Mouse (Mus musculus) forebrain, embryonic 14.5 days (tissue): ENCODE data around the gene Scrt2. TPM values are rescaled to one million over a fixed set of nuclear protein-coding genes. Genes with fewer than 3 reads are reported as not detected.

Source experiments
- ATAC-seq: fragments of 200-750 bp; cut with Nextera tagmentation; 2 replicates; pipeline ENCODE4 v1.8.0; 2017; ENCODE audit warnings: mild to moderate bottlenecking, moderate library complexity
- DNase-seq: peaks from one replicate; pipeline ENCODE4 v3.0.0-alpha.2; 2015; ENCODE audit warnings: low spot score
- H3K27ac ChIP-seq: fragments of 300-500 bp; sonication (generic); 2 replicates; pipeline ENCODE4 v1.5.1; 2014; ENCODE audit warnings: low read depth, mild to moderate bottlenecking, control low read depth, low read length, moderate library complexity
- H3K27me3 ChIP-seq: fragments of 300-500 bp; sonication (generic); replicated peaks from 2 replicates; pipeline ENCODE4 v1.6.1; 2014; ENCODE audit warnings: low read length, control low read depth, mixed read lengths; ENCODE audit not compliant: control insufficient read depth, insufficient read depth
- H3K36me3 ChIP-seq: fragments of 300-500 bp; sonication (generic); 2 replicates; pipeline ENCODE4 v1.6.1; 2014; ENCODE audit warnings: low read length, control low read depth; ENCODE audit not compliant: control insufficient read depth, insufficient read depth
- H3K4me1 ChIP-seq: fragments of 300-500 bp; sonication (generic); 2 replicates; pipeline ENCODE4 v1.6.1; 2014; ENCODE audit warnings: antibody characterized with exemption, low read length, control low read depth; ENCODE audit not compliant: control insufficient read depth, insufficient read depth
- H3K4me2 ChIP-seq: fragments of 300-500 bp; sonication (generic); 2 replicates; pipeline ENCODE4 v1.6.1; 2014; ENCODE audit warnings: mild to moderate bottlenecking, control low read depth, low read length
- H3K4me3 ChIP-seq: fragments of 300-500 bp; sonication (generic); 2 replicates; pipeline ENCODE4 v1.5.1; 2014; ENCODE audit warnings: low read depth, low read length, control low read depth
- H3K9ac ChIP-seq: fragments of 300-500 bp; sonication (generic); 2 replicates; pipeline ENCODE4 v1.6.1; 2014; ENCODE audit warnings: mild to moderate bottlenecking, low read length, control low read depth, moderate library complexity
- H3K9me3 ChIP-seq: fragments of 300-500 bp; sonication (generic); replicated peaks from 2 replicates; pipeline ENCODE4 v1.6.1; 2016; ENCODE audit warnings: low read length, control low read depth, mixed read lengths; ENCODE audit not compliant: control insufficient read depth
- WGBS: fragments of 180-500 bp; shearing (Covaris S2); extraction: QIAGEN DNeasy Blood & Tissue Kit; methylation state at CpG from one replicate; pipeline ENCODE4 v1.1.7; 2014; 5-methylcytosine and 5-hydroxymethylcytosine counted together
- polyA plus RNA-seq: library from polyadenylated mRNA; unstranded; fragments of >200 nt; fragmentation: Nextera tagmentation; extraction: Ambion mirVana; gene quantifications from 2 replicates; pipeline ENCODE4 v1.2.1, GENCODE M21; 2014

Gene Scrt2
- polyA plus RNA-seq, 1 experiment from 2014 or later: 16.1 TPM

DNA sequence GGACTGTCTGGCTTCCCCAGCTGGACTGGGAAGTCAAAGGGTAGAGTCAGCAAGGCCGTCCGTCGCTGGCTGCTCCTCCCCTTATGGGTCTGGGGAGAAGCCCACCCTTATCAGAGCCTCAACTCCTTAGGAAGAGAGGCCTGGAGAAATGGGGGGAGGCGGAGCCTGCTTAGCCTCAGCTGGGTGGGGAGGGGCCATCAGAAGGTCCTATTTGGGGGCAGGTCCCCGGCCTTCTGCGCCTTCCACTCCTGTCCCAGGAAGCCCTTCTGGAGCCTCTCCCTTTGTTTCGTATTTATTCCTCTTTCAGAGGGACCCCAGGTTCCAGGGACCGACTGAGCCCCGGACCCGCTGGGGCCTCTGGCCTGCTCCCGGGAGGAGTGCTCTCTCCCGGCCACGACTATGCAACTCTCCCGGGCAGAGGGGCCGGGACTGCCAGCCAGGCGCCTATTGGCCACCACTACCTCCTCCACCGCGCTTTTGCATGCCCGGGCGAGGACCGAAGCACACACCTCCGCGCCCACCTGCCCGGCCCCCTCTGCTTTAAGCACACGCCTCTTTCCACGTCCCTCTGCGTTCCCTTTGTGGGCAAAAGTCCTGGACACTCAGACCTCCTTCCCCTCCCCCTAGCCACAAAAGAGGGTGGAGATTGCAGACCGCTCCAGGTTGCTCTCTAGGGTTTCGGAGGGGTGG, 13.7 kb downstream of the Scrt2 start:
- peak overlapping the region; percentile 21; the same call in 1 of the 2 replicates for H3K9ac ChIP-seq
- peak overlapping the region; percentile 41; the same call in 1 of the 2 replicates for H3K27ac ChIP-seq
- no peak overlapping the region for H3K4me3 ChIP-seq
- H3K27me3 ChIP-seq: peaks cover 15% of the 10 kb centered on the region
- H3K4me2 ChIP-seq: 0 out of 2 replicates have a peak overlapping the region, but pooled peaks have one; percentile 14
- DNase-seq: no peak
- peaks cover 25% of the 10 kb centered on the region for H3K4me1 ChIP-seq
- H3K36me3 ChIP-seq: peaks cover 25% of the 10 kb centered on the region
- peak; percentile 9; the same call in 1 of the 2 replicates for ATAC-seq
- H3K9me3 ChIP-seq: no peaks in the 10 kb centered on the region
- 8% methylated on average over 29 of the region's 29 CpGs for WGBS

DNA sequence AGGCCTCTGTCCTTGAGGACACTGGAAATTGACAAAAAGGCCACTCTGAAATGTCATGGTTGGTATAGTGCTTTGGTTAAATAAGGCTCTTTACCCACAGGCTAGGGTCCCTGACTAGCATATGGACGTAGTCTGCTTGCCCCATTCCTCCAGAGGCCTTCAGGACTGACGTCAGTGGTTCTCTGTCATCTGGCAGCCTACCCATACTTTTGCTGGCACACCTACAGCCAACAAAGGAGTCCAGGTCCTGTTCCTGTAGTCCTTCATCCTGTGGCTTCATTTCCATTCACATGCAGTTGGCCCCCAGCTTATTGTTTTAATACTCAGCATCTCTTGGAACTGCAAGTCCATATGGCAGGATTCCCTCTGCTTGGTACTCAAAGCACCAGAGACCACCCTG, 15.6 kb downstream of the Scrt2 start:
- Histone ChIP-seq H3K4me1 (peaks cover 21% of the 10 kb centered on the region), H3K4me2 (no peak overlapping the region), H3K9ac (no peak overlapping the region), H3K9me3 (no peaks in the 10 kb centered on the region), H3K27ac (no peak overlapping the region), H3K36me3 (peaks cover 12% of the 10 kb centered on the region), H3K4me3 (no peak overlapping the region), H3K27me3 (peaks cover 15% of the 10 kb centered on the region)
- ATAC-seq: no peak
- 77% methylated on average over 2 of the region's 2 CpGs for WGBS
- no peak for DNase-seq

DNA sequence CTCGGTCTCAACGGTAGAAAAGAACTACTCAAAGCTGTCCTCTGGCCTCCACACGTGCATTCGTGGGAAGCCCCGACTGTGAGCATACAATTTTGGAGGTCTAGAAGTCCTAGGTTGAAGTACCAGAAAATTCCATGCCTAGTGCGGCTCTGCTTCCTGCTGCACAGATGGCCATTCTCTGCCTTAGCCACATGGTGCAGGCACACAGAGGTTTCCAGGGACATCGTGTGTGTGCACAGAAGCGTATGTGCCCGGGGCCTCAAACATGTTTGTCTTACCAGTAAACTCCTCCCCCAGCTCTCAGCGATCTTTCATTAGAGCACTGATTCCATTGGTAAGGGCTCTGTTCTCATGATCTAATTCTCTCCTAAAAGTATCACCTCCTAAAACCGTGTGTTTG, 16.6 kb downstream of the Scrt2 start:
- Histone ChIP-seq H3K9me3 (no peaks in the 10 kb centered on the region), H3K4me2 (no peak overlapping the region), H3K36me3 (peaks cover 12% of the 10 kb centered on the region), H3K9ac (no peak overlapping the region), H3K4me1 (peaks cover 18% of the 10 kb centered on the region), H3K27me3 (peaks cover 12% of the 10 kb centered on the region), H3K27ac (no peak overlapping the region), H3K4me3 (no peak overlapping the region)
- 74% methylated on average over 11 of the region's 11 CpGs for WGBS
- DNase-seq (no peak), ATAC-seq (no peak)

DNA sequence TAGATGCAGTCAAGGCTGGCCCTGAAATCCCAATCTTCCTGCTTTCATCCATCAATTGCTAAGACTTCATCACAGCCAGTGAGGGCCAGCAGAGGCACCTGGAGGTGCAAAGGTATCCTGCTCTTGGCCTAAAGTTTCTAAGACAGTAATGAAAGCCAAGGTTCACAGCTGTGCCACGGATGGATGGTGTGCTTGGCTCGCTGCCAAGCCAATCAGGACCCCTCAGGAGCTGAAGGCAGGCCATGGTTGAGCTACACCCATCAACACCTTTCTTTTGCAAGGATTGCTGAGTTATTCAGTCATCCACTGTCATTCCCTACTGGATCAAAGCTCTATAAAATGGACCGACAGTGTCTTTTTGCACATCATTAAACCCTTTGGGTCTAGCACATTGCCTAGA, 18.2 kb downstream of the Scrt2 start:
- 27% methylated on average over 3 of the region's 3 CpGs for WGBS
- H3K27ac ChIP-seq: no peak overlapping the region
- no peaks in the 10 kb centered on the region for H3K9me3 ChIP-seq
- no peak overlapping the region for H3K4me3 ChIP-seq
- no peaks in the 10 kb centered on the region for H3K27me3 ChIP-seq
- ATAC-seq: no peak
- no peak overlapping the region for H3K9ac ChIP-seq
- no peak overlapping the region for H3K4me2 ChIP-seq
- H3K36me3 ChIP-seq: peaks cover under 1% of the 10 kb centered on the region; the same call in 1 of the 2 replicates
- DNase-seq: no peak
- peaks cover 9% of the 10 kb centered on the region; the same call in 1 of the 2 replicates for H3K4me1 ChIP-seq

DNA sequence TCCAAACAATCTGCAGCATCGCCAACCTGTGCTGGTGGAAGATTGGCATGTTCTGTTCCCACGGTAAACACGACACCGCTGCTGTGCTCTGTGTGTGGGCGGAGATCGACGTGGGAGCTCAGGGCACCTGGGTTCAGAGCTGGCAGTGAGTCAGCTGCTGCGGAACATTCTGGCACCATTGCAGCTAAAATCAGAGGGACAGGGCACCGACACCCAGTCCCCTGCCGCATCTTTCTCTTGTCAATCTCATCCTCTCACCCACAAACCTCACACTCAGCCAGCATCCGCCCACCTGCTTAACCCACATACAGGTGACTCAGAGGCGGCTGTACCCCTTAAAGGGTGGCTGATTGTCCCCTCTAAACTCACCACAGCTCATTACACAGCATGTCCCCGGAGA, 20.4 kb downstream of the Scrt2 start:
- no peak overlapping the region for H3K4me2 ChIP-seq
- no peak overlapping the region for H3K9ac ChIP-seq
- H3K4me1 ChIP-seq: peaks cover 10% of the 10 kb centered on the region; the same call in 1 of the 2 replicates
- H3K27me3 ChIP-seq: no peaks in the 10 kb centered on the region
- 72% methylated on average over 13 of the region's 13 CpGs for WGBS
- ATAC-seq: no peak
- H3K27ac ChIP-seq: no peak overlapping the region
- no peaks in the 10 kb centered on the region for H3K9me3 ChIP-seq
- no peak overlapping the region for H3K4me3 ChIP-seq
- DNase-seq: no peak
- H3K36me3 ChIP-seq: no peaks in the 10 kb centered on the region

- Histone ChIP-seq H3K36me3 (no peaks in the 10 kb centered on the region), H3K27ac (no peak overlapping the region)
- DNase-seq: no peak
Measured at GRCm38 (mm10) chr2:152102369-152102768, 21.0 kb downstream of the Scrt2 start.

GRCm38 (mm10) chr2:152104711-152105317, 23.5 kb downstream of the Scrt2 start:
- Histone ChIP-seq H3K27me3 (no peaks in the 10 kb centered on the region), H3K4me2 (peak overlapping the region; percentile 72), H3K27ac (no peak overlapping the region), H3K9ac (peak overlapping the region; percentile 86), H3K4me1 (peaks cover 7% of the 10 kb centered on the region; the same call in 1 of the 2 replicates), H3K36me3 (no peaks in the 10 kb centered on the region), H3K4me3 (peak overlapping the region; percentile 64), H3K9me3 (no peaks in the 10 kb centered on the region)
- WGBS: 21% methylated on average over 17 of the region's 17 CpGs
- DNase-seq: no peak
- peak; percentile 37 for ATAC-seq

More at GRCm38 (mm10) chr2:152102369-152102768, 21.0 kb downstream of the Scrt2 start:
- Histone ChIP-seq H3K4me3 (no peak overlapping the region), H3K9ac (no peak overlapping the region), H3K27me3 (no peaks in the 10 kb centered on the region), H3K4me1 (peaks cover 10% of the 10 kb centered on the region; the same call in 1 of the 2 replicates), H3K9me3 (no peaks in the 10 kb centered on the region), H3K4me2 (no peak overlapping the region)
- 64% methylated on average over 6 of the region's 6 CpGs for WGBS
- ATAC-seq: no peak

- Histone ChIP-seq H3K4me3 (peak within 1 kb of the TSS; percentile 64), H3K36me3 (no peaks in the 10 kb centered on the region), H3K9ac (peak within 1 kb of the TSS; percentile 86), H3K4me1 (peaks cover 7% of the 10 kb centered on the region; the same call in 1 of the 2 replicates), H3K27ac (no peak within 1 kb of the TSS; the same call in 1 of the 2 replicates), H3K4me2 (peak within 1 kb of the TSS; percentile 72), H3K9me3 (no peaks in the 10 kb centered on the region), H3K27me3 (no peaks in the 10 kb centered on the region)
- ATAC-seq: peak; percentile 85
- peak; percentile 77 for DNase-seq
- 1% methylated on average over 84 of the region's 84 CpGs for WGBS
Measured at GRCm38 (mm10) chr2:152105318-152106224, 24.2 kb downstream of the Scrt2 start, which contains the start of gene Srxn1. Srxn1 (plus strand) TSS chr2:152105516.
